Mouse (Mus musculus): Measurements from ENCODE around the gene Agpat2.

Gene Agpat2

DNA sequence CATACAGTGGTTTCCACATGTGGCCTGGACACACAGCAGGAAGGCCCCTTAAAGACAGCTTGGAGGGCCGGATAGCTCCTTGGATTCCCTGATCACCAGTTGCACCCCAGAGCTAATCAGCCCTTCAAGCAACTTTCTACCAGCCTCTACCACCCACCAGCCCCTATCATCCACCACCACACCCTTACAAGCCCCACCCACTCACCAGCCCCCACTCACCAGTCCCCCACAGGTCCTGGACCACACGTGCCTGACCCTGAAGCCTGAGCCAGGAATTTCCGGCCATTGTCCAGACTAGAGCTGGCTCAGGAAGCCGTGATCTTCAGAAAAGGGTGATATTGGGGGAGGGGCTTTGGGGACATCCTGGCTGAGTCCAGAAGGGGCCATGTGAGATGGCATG lies 28.4 kb downstream of the Agpat2 start:
- no peak for DNase-seq (ENCODE audit: low read depth in 2 of 2, low spot score in 2 of 2)

DNA sequence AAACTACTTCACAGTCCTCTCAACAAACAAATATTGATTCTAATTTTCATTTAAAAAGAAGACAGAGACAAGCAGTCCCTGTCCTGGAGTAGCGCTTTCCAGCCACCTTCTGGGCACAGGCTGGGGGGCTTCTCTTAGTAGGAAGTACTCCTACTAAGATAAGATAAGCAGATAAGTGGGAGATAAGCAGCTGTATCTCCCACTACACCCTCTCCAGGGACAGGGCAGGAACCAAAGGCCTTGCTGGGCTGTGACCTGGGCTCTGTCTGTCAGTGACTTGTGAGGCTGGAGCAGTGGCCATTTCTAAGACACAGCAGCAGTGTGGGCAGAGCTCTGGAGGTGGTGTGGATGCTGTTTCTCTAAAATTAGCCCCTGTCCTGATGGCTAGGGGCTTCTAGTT lies 28.8 kb downstream of the Agpat2 start:
- no peak for DNase-seq (ENCODE audit: low read depth in 2 of 2, low spot score in 2 of 2)

DNA sequence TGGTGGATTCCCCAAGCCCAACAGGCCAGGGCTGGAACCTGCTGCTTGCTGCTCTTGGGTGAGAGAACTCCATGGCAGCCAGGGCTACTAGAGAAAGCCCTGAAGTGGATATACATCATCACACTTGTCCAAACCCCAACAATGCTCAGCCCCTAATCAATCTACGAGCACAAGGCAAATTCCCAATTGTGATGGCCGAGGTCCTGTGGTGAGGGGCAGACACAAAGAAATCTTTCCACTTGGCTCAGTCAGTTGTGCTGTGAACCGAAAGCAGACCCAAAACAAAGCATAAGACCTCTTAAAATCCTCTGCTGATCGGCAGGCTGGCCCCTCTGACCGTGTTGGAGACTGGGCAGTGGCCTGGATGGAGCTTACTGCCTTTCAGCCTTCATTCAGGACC lies 29.4 kb downstream of the Agpat2 start:
- no peak for DNase-seq (ENCODE audit: low read depth in 2 of 2, low spot score in 2 of 2)

DNA sequence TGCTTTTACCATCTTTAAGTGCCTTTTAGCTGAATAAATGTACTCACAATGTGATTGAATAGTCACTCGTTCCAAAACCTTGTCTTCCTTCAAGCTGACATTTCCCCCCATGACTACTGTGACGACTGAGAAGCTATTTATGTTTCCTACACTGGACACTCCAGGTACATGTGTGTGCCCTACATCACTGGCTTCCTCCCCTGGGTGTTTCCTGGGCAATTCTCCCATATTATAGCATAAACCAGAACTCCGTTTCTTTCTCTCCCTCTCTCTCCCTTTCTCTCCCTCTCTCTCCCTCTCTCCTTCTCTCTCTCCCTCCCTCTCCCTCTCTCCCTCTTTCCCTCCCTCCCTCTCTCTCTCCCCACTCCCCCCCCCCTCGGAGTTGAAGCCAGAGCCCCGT lies 30.4 kb downstream of the Agpat2 start:
- no peak for DNase-seq (ENCODE audit: low read depth in 2 of 2, low spot score in 2 of 2)

DNA sequence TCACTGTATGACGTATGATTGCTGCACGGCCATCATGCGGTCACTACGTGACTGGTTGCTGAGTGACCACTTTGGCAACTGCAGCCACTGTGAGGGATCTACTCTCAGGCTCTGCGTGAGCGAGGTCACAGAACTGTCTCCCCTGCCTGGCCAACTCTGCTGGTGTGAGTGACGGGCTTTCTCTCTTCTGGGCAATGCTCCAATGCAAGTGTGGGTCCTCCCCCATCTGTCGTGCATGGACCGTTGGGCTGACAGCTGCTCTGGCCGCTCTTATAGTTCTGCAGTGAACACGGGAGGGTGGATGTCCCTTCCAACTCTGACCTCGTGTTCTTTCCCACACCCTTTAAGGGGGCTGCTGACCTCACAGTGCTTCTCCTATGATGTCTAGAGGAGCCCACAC lies 30.8 kb downstream of the Agpat2 start:
- DNase-seq (ENCODE audit: low read depth in 2 of 2, low spot score in 2 of 2): no peak

DNA sequence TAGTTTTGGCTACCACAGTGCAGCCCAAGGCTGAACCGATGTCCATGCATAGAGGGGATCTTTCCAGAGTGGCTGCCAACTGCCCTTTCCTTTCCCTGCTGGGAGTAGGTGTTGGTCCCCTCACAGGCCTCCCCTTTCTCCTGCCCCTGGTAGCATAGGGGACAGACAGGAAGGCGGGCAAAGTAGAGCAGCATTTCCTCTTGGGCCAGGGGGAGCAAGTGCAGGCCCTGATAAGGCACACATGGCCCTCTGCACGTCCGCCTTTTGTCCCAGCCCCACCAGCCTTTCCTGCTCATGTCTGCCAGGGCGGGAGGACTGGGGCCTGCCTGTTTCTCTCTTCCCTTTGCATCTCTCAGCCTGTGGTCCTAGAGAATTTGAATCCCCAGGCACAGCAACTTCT lies 32.4 kb downstream of the Agpat2 start:
- DNase-seq (ENCODE audit: low read depth in 2 of 2, low spot score in 2 of 2): no peak

DNA sequence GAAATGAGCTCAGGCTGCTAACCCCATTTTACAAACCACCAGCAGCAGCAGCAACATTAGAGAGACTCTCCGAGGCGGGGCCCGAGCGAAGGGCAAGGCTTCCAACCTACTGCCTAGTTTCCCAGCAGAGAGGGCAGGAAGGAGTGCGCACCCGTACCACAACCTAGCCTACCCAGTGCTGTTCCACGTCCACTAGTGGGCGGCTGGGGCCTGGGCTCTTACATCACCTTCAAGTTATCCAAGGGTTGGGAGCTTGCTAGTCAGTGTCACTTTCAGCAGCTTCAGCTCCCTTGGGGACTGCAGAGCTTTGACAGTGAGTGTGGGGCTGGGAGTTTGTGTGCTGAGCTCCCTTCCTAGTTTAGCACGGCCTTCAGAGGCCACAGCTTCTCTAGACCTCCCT lies 32.8 kb downstream of the Agpat2 start:
- DNase-seq (ENCODE audit: low read depth in 2 of 2, low spot score in 2 of 2): no peak

DNA sequence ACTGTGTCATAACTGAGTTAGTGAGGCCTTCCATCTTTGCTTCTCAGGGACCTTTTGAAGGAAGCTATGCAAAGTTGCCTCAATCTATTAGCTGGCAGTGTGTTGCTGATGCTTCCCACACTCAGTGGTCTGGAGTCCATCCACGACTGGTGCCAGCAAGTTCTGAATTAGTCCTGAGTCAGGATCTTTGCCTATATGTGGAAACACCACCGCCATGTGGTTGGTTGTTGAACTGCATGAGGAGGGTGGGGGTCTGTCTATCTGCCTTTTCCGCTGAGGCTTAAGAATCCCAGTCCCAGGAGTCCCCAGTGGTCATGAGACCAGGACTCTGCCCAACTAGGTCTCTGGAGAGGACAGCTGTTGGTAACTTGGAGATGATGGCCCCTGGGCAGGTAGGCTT lies 34.2 kb downstream of the Agpat2 start:
- peak; percentile 23 to 69 for DNase-seq (ENCODE audit: low read depth in 2 of 2, low spot score in 2 of 2)

DNA sequence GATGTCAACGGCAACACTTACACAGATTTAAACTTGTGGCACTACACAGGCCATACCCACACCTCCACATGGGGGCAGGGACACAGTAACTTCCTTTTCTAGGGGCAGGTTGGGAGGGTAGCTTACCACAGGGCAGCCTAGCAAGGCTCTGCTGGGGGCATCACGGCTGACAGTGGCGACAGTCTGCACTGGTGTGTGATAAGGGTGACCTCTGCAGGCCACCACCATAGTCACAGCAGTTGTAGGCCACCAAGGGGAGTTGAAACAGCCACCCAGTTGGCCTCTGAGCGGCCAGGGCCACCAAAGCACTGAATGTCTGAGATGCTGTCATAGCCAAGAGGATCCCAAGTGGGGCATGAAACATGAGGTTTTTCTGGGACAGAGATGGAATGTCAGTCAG lies 38.0 kb downstream of the Agpat2 start:
- DNase-seq (ENCODE audit: low read depth in 2 of 2, low spot score in 2 of 2): peak; percentile 67 to 68

DNA sequence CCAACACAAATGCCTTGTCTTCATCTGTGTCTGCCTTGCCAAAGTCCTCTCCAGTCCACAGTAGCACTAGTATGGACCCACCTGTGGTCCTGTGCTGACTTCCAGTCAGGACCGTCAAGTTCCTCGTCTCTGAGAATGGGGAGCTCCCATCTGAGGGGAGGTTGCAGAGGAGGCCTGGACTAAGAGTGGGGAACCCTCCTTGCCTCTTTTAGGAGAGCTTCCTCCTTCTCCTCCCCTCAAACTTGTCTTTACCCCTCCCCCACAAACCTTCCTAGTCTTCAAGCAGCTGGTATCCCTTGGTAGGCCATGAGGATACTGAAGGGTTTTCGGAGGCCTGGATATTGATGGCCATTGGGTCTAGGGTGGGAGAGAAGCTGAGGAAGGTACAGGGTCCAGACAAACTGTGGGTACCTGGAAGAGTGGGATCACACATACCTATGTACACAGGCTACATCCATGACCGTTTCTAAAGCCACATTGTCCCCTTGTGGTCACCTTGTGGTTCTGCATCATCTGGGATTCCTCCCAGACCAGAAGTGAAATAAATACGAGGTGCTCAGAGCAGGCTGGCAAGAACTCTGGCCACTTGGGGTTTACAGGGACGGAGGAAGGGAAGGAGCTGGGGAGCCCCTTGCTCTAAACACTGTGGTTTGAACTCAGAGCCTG lies 42.7 kb downstream of the Agpat2 start:
- DNase-seq (ENCODE audit: low read depth in 2 of 2, low spot score in 2 of 2): no peak

DNA sequence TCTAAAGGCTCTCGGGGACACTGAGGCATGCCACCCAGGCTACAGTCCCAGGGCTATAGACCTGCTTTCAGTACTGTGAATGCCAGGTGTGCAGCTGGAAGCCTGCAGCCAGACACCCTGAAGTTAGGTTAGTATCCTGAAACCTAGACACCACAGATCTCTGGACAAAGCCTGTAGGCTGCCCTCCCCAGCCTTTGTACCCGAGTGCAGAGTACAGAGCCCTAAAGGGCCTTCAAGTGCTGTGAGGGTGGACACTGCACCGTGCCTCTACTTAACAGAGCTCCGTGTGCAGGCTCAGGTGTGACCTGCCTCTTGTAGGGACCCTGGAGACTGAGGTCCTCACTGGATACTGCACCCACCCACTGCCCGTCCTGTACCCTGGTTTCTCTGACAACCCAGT lies 43.7 kb downstream of the Agpat2 start:
- no peak for DNase-seq (ENCODE audit: low read depth in 2 of 2, low spot score in 2 of 2)

DNA sequence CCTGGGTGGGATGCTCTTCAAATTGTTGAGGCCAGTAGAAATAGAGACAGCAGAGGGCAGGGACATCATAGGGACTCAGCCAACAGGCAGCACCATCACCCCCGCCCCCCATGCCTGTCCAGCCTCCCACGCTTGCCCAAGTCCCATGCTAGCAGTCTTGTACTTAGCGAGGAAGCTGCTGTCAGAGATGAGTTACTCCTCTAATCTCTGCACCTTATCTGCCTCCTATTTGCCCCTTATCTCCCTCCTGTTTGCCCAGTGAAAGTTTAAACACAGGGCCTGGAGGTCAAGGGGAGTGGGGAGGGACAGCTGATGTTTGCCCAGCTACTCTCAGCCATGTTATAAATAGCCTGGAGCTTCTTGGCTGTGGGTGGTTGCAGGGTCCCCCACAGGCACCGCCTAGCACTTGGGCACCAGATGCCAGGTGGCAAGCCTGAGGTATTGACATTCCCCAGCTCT lies 47.7 kb downstream of the Agpat2 start:
- DNase-seq (ENCODE audit: low read depth in 2 of 2, low spot score in 2 of 2): no peak

DNA sequence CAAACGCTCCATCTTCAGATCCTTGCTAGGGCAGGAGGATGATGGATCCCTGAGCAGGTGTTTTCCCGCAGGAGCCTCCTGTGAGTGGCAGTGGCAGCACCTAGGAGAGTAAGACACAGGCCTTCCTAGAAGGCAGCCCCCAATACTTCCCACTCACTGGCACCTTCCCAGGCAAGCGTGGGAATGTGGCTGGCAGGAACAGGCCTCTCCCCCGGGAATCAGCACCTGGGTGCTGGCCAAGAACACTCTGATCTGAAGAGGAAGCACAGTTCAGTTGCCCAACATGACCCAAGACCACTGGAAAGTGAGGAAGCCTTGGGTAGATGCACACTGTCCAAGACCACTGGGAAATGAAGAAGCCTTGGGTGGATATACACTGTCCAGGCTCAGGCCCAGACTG lies 49.1 kb downstream of the Agpat2 start:
- DNase-seq (ENCODE audit: low read depth in 2 of 2, low spot score in 2 of 2): no peak

DNA sequence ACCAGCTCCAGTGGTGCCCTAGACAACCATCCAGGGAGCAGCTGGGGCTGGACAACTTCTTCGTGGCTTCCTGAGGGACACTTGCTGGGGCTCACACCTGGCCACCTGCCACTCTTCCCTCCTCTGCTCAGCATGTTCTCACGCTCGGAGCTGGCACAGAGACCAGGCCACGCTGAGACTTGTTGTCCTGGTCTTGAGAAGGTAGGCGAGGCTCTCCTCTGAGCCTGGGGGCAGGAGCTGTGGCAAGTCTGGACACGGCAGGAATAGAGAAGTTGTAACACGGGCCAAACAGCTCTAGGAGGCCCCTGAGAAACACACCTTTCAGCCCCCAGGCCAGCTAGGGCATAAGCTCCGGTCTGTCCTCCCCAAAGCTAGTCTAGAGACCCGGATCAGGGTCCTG lies 50.3 kb downstream of the Agpat2 start:
- DNase-seq (ENCODE audit: low read depth in 2 of 2, low spot score in 2 of 2): no peak

DNA sequence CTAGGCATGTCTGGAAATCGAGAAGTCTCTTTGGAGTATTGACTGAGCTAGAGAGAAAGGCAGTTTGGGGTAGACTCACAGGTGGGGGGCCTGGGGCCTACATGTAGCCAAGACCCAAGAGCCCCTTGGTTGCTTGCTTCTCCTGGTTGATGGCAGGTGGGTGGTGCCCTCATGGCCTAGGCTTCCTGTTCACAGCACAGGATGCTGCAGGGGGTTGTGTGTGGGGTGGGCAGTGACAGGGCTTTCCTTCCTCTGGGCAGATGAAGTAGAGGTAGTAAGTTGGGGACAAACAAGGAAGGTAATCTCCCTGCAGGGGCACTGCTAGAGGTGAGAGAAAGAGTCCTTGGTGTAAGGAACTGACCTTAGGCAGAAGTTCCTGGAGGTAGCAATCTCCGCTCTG lies 52.2 kb downstream of the Agpat2 start:
- DNase-seq (ENCODE audit: low read depth in 2 of 2, low spot score in 2 of 2): peak; percentile 28 to 46

DNA sequence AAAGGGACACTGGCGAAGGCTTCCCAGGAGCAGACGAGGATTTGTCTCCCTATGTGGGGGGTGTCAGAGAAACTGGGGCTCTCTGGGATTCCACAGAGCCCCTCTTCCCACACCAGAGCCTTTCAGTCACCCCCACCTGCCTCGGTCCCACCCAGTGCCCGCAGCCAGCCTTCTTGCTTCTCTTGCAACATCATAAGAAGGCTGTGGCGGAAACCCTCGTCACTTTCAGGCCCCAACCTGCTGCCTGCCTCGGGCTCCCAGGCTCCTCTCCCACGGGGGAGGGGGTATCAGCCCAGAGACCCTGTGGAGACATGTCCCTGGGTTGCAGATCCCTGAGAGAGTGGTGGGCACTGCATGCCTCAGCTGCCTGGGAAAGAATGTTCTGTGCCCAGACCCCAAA lies 52.8 kb downstream of the Agpat2 start:
- peak; percentile 19 to 44 for DNase-seq (ENCODE audit: low read depth in 2 of 2, low spot score in 2 of 2)

DNA sequence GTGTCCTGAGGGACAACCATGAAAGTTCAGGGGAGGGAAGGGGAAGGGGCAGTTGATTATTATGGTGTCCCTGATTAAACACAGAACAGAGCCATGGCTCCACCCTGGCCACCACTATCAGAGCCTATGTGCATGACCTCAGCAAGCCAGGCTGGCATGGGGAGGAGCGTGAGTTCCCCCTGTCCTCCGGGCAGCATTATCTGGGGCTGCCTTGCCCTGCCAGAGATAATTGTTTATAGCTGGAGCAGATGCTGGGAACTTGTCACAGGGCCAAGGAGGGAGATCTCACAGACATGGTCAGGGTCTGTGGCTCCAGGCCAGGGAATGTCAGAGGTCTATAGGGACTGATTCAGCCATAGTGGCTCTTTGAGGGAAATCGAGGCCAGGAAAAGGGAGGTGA lies 53.4 kb downstream of the Agpat2 start:
- no peak for DNase-seq (ENCODE audit: low read depth in 2 of 2, low spot score in 2 of 2)

DNA sequence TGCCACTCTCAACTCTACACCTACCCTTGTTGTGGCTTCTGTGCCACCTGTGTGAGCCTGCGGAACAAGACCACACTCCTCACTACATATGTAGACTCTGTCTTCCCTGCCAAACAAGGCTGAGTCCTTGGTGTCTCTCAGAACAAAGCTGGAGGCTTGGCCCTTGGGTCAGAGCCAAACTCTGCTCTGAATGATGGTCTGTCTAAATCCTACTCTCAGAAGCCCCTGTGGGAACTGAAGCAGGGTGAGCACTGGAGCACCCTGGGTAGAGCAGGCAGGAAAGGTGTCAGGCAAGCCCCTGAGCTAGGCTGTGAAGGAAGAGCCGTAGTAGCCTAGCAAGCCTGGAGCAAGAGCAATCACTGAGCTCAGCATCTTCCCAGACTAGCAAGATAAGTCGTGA lies 54.0 kb downstream of the Agpat2 start:
- peak in 1 of 2 experiments; percentile 12 for DNase-seq (ENCODE audit: low read depth in 2 of 2, low spot score in 2 of 2)

DNA sequence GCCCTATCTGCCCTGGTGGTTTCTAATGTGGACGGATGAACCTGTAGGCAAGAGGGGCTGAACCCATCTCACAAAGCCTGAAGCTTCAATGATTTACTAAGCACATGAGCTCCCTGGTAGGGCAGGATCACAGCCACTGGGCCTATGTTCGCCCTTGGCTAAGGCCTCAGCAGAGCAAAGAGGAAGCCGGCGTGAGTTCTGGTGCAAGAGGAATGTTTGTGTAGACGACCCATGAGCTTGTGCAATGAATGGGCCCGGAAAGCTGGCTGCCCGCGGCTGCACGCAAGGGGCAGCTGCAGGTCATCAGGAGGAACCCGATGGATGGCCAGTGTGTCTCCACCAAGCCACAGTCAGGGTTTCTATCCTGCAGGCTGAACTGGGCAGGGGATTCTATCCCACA lies 54.4 kb downstream of the Agpat2 start:
- DNase-seq (ENCODE audit: low read depth in 2 of 2, low spot score in 2 of 2): peak in 1 of 2 experiments; percentile 9

DNA sequence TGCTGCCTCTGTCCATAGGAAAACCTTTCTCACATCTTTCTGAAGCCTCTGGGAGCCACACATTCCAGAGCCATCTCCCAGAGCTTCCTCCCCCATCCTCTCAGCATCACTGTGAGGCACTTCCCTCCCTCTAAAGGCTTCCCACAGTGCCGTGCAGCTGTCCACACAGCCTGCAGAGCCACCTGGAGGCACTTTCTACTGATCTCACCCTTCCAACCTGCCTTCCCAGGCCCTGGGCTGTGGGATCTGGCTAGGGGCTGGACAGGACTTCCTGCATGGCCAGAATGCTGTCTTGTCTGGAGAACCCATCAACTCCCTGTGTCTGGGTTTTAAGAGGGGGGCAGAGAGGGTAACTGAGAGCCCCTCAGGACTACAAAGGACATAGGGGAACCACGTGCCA lies 56.7 kb downstream of the Agpat2 start:
- no peak for DNase-seq (ENCODE audit: low read depth in 2 of 2, low spot score in 2 of 2)

DNA sequence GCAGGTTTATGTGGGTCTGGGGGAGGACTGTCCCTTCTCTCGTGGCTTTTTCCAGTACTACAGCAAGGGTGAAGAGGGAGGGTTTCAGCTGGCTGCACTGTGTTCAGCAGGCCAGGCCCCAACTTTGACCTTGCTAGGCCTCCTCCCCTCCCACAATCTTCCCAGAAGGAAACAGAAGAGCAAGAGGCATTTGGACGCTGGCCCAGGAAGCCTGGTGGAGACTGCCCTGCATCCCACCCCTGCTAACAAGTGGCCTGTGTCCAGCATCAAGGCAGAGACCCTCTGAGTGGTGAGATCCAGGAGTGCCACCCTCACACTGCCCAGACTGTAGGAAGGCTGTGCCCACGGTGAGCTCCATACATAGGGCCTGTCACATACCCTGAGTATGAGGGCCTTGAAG lies 60.0 kb downstream of the Agpat2 start:
- DNase-seq (ENCODE audit: low read depth in 2 of 2, low spot score in 2 of 2): no peak

DNA sequence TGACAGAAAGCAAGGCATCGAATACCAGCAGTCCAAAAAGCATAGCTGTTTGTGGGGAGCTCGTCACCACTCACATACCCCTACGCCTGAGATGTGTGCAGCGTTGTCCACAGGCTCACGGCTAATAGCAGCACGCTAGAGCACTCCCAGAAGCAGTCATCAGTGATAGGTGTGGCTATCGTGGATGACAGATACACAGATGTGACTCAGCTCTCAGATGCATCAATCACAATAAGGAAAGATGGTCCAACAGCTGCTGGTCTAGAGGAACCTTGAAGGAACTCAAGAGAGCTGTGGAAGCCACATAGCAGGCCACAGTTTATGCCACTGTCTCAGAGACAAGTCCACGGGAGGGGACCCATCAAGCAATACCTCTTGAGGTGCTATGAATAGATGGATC lies 60.4 kb downstream of the Agpat2 start:
- no peak for DNase-seq (ENCODE audit: low read depth in 2 of 2, low spot score in 2 of 2)

DNA sequence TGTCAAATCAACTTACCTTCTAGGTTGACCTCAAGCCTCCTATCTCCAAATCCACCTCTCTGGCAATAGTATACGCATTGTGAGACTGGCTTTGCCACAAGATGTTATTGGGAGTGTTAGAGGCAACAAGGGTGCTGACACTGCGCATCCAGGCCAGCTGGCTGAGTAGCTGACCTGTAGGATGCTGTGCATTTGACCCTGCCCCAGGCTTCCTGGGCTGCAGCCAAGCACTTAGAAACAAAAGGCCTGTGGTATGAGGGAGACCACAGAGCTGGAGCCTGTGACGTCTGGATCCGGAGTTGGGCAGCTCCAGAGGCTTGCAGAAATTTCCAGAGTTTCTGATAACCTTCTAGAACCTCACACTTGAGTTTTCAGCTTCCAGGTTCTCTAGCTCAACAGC lies 61.1 kb downstream of the Agpat2 start:
- DNase-seq (ENCODE audit: low read depth in 2 of 2, low spot score in 2 of 2): no peak

Data from CD8-positive naive resting alpha-beta T cell, adult 2 months (primary cell).